Mouse (Mus musculus) E14TG2a.4 (cell line): ENCODE measurements around the gene Lrba.

Source experiments
- H3K27me3 ChIP-seq: 2 replicates; pipeline ENCODE4 v1.6.1; 2014; ENCODE audit warnings: low read length, control low read depth; ENCODE audit not compliant: insufficient read depth
- H3K36me3 ChIP-seq: 2 replicates; pipeline ENCODE4 v1.6.1; 2014; ENCODE audit warnings: low read length, control low read depth; ENCODE audit not compliant: insufficient read depth
- H3K4me1 ChIP-seq: replicated peaks from 2 replicates; pipeline ENCODE4 v1.6.1; 2014; ENCODE audit warnings: low read depth, low read length, control low read depth
- H3K4me3 ChIP-seq: replicated peaks from 2 replicates; pipeline ENCODE4 v1.5.1; 2014; ENCODE audit warnings: mild to moderate bottlenecking, low read length
- H3K9me3 ChIP-seq: 2 replicates; pipeline ENCODE4 v1.6.1; 2014; ENCODE audit warnings: low read length, control low read depth
- CTCF ChIP-seq: conservative IDR thresholded peaks from 2 replicates; pipeline ENCODE4 v1.5.1; 2014; ENCODE audit warnings: low read length
- NANOG ChIP-seq: IDR thresholded peaks from 2 replicates; pipeline ENCODE4 v1.6.1; 2014; ENCODE audit warnings: borderline replicate concordance, low read length, mixed read lengths
- POU5F1 ChIP-seq: IDR thresholded peaks from 2 replicates; pipeline ENCODE4 v1.6.1; 2014; ENCODE audit warnings: low read length, borderline replicate concordance

The Lrba gene

DNA sequence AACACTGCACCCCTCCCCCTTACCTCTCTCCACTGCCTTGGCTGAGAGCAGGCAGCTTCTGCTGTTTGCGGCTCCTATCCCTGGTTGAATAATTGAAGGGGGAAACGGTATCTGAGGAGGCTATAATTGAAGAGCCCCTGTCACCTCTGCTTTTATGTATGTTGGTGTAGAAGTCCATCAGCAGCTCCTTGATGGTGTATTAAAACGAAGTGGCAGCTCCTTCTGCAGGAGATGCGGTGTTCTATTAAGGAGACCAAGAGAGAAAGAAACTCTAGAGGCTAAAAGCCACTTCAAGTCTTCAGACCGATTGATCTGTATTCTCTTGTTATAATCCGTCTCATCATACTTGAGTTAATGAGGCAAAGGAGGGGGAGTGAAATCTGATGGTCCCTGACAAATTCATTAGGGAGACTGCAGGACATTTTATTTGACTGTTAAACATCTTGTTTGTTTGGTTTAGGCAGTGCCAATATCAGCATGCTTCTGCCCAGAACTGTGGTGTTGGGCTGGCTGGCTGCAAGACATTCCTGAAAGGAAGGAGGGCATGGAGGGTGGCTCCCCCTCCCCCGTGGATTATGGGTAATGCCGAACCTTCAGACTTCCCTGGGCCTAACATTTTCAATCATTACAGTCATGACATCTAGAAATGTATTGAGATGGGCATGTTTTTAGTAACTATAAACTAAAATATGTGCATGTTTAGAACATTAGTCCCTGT lies 326.7 kb downstream of the Lrba start:
- TF ChIP-seq NANOG (no peak), POU5F1 (no peak), CTCF (no peak)
- Histone ChIP-seq H3K36me3 (no peaks in the 10 kb centered on the region), H3K4me1 (peaks cover 36% of the 10 kb centered on the region), H3K27me3 (peaks cover 46% of the 10 kb centered on the region), H3K4me3 (no peak overlapping the region), H3K9me3 (no peaks in the 10 kb centered on the region)

DNA sequence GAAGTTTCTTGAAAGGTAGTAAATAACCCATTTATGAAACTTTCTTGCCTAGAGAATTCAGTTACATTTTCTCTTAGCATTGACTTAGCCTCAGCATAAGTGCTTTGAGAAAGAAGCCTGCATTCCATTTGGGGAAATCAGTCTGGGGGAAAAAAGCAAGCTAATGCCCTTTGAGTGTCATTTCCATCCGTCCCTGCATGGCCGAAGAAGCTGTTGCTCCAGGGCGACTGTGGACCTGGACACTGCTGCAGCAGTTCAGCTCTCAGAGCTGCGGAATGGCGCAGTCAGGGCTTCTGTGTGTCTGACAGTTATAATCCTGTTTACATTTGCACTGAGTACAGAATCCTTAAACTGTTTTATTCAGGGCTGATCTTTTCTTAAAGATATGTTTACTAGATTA lies 327.7 kb downstream of the Lrba start:
- Histone ChIP-seq H3K36me3 (no peaks in the 10 kb centered on the region), H3K4me3 (no peak overlapping the region), H3K9me3 (no peaks in the 10 kb centered on the region), H3K4me1 (peaks cover 29% of the 10 kb centered on the region), H3K27me3 (peaks cover 36% of the 10 kb centered on the region)
- no peak for TF ChIP-seq NANOG
- TF ChIP-seq CTCF = no peak
- no peak for TF ChIP-seq POU5F1

DNA sequence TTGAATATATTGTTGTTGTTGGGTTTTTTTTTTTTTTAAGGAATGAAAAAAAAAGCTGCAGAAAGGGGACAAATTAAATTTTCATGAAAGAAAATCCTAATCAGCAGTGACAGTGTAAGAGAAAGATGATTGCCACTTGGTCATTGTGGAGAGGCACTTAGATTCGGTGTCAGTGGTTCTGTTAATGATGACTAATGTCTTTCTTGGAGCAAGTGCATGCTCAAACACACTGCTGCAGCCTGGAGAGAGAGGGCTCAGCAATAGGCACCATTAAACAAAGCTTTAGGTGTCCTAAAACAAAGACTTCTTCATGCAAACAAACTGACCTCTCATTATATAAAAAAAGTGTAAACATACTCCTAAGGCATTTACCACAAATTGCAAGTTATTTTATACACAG lies 334.5 kb downstream of the Lrba start:
- H3K9me3 ChIP-seq = no peaks in the 10 kb centered on the region
- H3K4me1 ChIP-seq = no peaks in the 10 kb centered on the region
- H3K4me3 ChIP-seq = no peak overlapping the region
- H3K36me3 ChIP-seq = no peaks in the 10 kb centered on the region
- TF ChIP-seq CTCF (no peak), NANOG (no peak), POU5F1 (no peak)
- H3K27me3 ChIP-seq = no peaks in the 10 kb centered on the region

GRCm38 (mm10) chr3:86559635-86560034 lies 335.2 kb downstream of the Lrba start:
- no peak overlapping the region for H3K4me3 ChIP-seq
- no peaks in the 10 kb centered on the region for H3K36me3 ChIP-seq
- no peak for TF ChIP-seq NANOG
- no peak for TF ChIP-seq POU5F1
- TF ChIP-seq CTCF = no peak
- H3K9me3 ChIP-seq = no peaks in the 10 kb centered on the region
- H3K4me1 ChIP-seq = no peaks in the 10 kb centered on the region
- no peaks in the 10 kb centered on the region for H3K27me3 ChIP-seq

DNA sequence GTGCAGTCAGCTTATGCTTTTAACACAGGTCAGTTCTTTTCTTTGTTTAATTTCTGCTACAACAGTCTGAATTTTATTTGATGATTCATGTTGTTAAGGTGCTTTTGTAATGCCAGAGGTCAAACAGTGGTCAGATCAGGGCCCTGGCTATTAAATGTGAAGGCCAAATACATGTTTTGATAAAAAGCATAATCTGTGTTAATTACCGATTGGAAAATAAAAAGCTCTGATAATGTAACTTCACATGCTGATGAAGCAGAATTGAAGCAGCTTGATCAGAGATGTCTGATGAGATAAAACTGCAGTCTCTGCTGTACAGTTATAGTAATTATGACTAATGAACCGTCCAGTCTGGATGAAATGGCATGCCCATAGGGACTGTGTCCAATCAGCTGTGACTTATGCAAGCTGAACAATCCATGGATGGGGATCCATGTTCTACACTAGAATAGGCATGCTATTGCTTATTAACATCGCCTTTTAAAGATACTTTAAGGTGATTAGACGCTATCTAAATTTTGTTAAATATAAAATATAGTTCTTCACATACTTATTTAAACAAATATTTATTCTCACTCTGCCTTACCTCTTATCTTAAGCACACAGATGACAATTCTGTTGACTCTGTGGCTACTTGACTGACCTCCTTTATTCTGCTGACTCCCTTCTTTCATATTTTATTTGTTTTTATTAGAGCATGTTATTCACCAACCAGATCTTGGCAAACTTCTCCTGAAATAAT lies 336.0 kb downstream of the Lrba start:
- Histone ChIP-seq H3K27me3 (no peaks in the 10 kb centered on the region), H3K36me3 (no peaks in the 10 kb centered on the region), H3K4me3 (no peak overlapping the region), H3K9me3 (no peaks in the 10 kb centered on the region), H3K4me1 (no peaks in the 10 kb centered on the region)
- no peak for TF ChIP-seq NANOG
- no peak for TF ChIP-seq CTCF
- no peak for TF ChIP-seq POU5F1

DNA sequence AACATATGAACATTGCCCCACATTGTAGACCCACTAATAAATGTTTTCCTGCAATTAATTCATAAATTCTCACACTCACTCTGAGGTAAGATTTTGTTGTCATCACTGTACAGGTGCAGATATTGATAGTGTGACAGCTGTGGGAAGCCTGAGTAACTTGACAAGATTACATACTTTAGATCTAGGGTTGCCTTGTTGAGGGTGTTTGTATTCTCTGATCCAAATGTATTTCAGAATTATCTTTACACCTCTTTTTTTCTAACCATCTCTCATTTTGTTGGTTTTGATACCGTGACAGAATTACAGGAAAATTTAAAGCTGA lies 336.5 kb downstream of the Lrba start:
- Histone ChIP-seq H3K9me3 (no peaks in the 10 kb centered on the region), H3K4me1 (peaks cover 3% of the 10 kb centered on the region), H3K36me3 (no peaks in the 10 kb centered on the region), H3K27me3 (no peaks in the 10 kb centered on the region), H3K4me3 (no peak overlapping the region)
- no peak for TF ChIP-seq CTCF
- no peak for TF ChIP-seq POU5F1
- no peak for TF ChIP-seq NANOG

DNA sequence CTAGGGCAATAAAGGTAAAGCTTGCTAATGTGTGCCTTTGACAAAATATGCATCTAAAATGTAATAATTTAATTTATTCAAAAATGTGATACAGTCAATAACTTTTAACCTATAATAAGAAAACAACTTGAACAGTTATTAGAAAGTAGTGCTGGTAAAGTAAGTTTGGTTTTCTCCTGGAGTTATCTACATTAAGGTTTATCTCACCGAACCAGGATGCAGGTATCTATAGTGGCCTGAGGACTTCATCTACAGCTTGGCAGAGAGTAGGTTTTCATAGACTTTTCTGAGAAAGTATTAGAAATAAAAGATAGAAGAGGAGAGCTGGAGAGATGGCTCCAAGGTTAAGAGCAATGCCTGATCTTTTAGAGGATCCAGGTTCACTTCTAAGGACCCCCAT lies 336.9 kb downstream of the Lrba start:
- Histone ChIP-seq H3K36me3 (no peaks in the 10 kb centered on the region), H3K27me3 (no peaks in the 10 kb centered on the region), H3K4me1 (peaks cover 7% of the 10 kb centered on the region), H3K9me3 (no peaks in the 10 kb centered on the region), H3K4me3 (no peak overlapping the region)
- TF ChIP-seq CTCF (no peak), NANOG (no peak), POU5F1 (no peak)

GRCm38 (mm10) chr3:86567312-86567711 lies 342.8 kb downstream of the Lrba start:
- Histone ChIP-seq H3K4me3 (no peak overlapping the region), H3K4me1 (peaks cover 14% of the 10 kb centered on the region), H3K9me3 (no peaks in the 10 kb centered on the region), H3K36me3 (no peaks in the 10 kb centered on the region), H3K27me3 (no peaks in the 10 kb centered on the region)
- no peak for TF ChIP-seq CTCF
- TF ChIP-seq POU5F1 = no peak
- no peak for TF ChIP-seq NANOG

GRCm38 (mm10) chr3:86571518-86571917 lies 347.0 kb downstream of the Lrba start:
- H3K4me1 ChIP-seq = peaks cover 6% of the 10 kb centered on the region; the same call in 1 of the 2 replicates
- no peaks in the 10 kb centered on the region for H3K9me3 ChIP-seq
- TF ChIP-seq CTCF (no peak), POU5F1 (no peak), NANOG (no peak)
- no peak overlapping the region for H3K4me3 ChIP-seq
- no peaks in the 10 kb centered on the region for H3K36me3 ChIP-seq
- no peaks in the 10 kb centered on the region for H3K27me3 ChIP-seq
